Mouse (Mus musculus) limb, embryonic 10.5 days (tissue): ENCODE results near the gene Hspa12b. TPM values are rescaled to one million over a fixed set of nuclear protein-coding genes. Genes with fewer than 3 reads are reported as not detected.

Experiments used
- DNase-seq: peaks from one replicate; pipeline ENCODE4 v3.0.0-alpha.2; 2017; ENCODE audit warnings: low spot score
- H3K27ac ChIP-seq: fragments of 300-500 bp; sonication (generic); 2 replicates; pipeline ENCODE4 v1.5.1; 2016; ENCODE audit warnings: mild to moderate bottlenecking
- H3K27me3 ChIP-seq: fragments of 300-500 bp; sonication (generic); 2 replicates; pipeline ENCODE4 v1.6.1; 2016; ENCODE audit warnings: low read depth, mild to moderate bottlenecking; ENCODE audit not compliant: poor library complexity, severe bottlenecking
- H3K36me3 ChIP-seq: fragments of 300-500 bp; sonication (generic); 2 replicates; pipeline ENCODE4 v1.6.1; 2016; ENCODE audit warnings: mild to moderate bottlenecking, moderate library complexity
- H3K4me1 ChIP-seq: fragments of 300-500 bp; sonication (generic); 2 replicates; pipeline ENCODE4 v1.6.1; 2016
- H3K4me3 ChIP-seq: fragments of 300-500 bp; sonication (generic); 2 replicates; pipeline ENCODE4 v1.5.1; 2016; ENCODE audit warnings: mild to moderate bottlenecking, moderate library complexity
- H3K9me3 ChIP-seq: fragments of 300-500 bp; sonication (generic); replicated peaks from 2 replicates; pipeline ENCODE4 v1.6.1; 2016; ENCODE audit warnings: mild to moderate bottlenecking
- WGBS: fragments of 180-500 bp; shearing (Covaris S2); methylation state at CpG from one replicate; pipeline ENCODE4 v1.1.7; 2016; 5-methylcytosine and 5-hydroxymethylcytosine counted together
- polyA plus RNA-seq: library from polyadenylated mRNA; unstranded; fragments of >200 nt; fragmentation: Nextera tagmentation; extraction: Ambion mirVana; gene quantifications from 2 replicates; pipeline ENCODE4 v1.2.1, GENCODE M21; 2016

Gene Hspa12b
- polyA plus RNA-seq, 1 experiment from 2014 or later: 19.7 TPM

- Histone ChIP-seq H3K27ac (no peak overlapping the region), H3K36me3 (peaks cover 99% of the 10 kb centered on the region), H3K4me3 (no peak overlapping the region), H3K9me3 (no peaks in the 10 kb centered on the region), H3K4me1 (peaks cover 17% of the 10 kb centered on the region), H3K27me3 (no peaks in the 10 kb centered on the region)
- DNase-seq: no peak
- 50% methylated on average over 13 of the region's 13 CpGs for WGBS
Measured at GRCm38 (mm10) chr2:131145121-131145520, 18.0 kb downstream of the Hspa12b start.

GRCm38 (mm10) chr2:131145536-131145935 lies 18.5 kb downstream of the Hspa12b start:
- Histone ChIP-seq H3K36me3 (peaks cover 99% of the 10 kb centered on the region), H3K4me1 (peaks cover 17% of the 10 kb centered on the region), H3K4me3 (no peak overlapping the region), H3K9me3 (no peaks in the 10 kb centered on the region), H3K27ac (no peak overlapping the region), H3K27me3 (no peaks in the 10 kb centered on the region)
- 85% methylated on average over 2 of the region's 2 CpGs for WGBS
- no peak for DNase-seq

DNA sequence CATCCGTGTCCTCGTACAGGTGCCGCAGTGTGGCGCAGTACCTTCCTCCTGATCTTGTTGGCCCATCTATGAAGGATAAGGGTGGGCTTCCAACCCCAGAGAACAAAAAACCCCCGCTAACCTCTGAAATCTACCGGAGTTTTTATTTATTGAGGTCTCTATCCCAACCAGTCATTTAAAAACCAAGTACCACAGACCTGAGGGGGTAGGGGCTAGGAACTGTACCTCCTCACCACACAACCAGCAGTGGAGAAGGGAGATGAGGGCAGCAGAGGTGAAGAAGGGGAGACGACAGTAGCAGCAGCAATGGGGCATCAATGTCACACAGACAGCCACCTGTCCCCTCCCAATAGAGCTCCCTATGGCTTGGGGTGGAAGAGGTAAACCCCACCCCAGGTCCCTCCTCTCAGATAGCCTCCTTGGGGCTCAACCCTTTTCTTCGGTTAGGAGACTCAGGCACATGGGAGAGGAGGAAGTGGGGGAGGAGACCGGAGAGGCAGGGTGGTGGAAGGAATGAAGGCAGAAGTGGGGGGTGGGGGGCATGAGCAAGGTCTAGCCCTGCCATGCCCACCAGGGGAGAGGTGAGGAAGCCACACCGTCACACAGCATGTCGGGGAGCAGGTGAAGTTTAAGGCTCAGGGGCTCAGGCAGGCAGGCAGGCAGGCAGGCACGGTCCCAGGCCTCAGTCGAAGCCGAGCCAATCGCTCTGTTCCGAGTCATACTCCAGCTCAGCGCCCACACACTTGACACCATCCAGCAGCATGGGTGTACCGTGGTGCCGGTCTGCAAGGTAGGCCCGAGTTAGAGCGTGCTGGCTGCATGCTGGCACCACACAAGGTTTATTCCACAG lies 19.3 kb downstream of the Hspa12b start:
- no peak for DNase-seq
- H3K27me3 ChIP-seq: no peaks in the 10 kb centered on the region
- no peak overlapping the region for H3K4me3 ChIP-seq
- peaks cover 99% of the 10 kb centered on the region for H3K36me3 ChIP-seq
- no peaks in the 10 kb centered on the region for H3K9me3 ChIP-seq
- peaks cover 17% of the 10 kb centered on the region for H3K4me1 ChIP-seq
- WGBS: 87% methylated on average over 21 of the region's 21 CpGs
- no peak overlapping the region for H3K27ac ChIP-seq

GRCm38 (mm10) chr2:131147043-131147365 lies 19.9 kb downstream of the Hspa12b start:
- peaks cover 17% of the 10 kb centered on the region for H3K4me1 ChIP-seq
- H3K27ac ChIP-seq: no peak overlapping the region
- H3K27me3 ChIP-seq: no peaks in the 10 kb centered on the region
- H3K4me3 ChIP-seq: no peak overlapping the region
- WGBS: 96% methylated on average over 8 of the region's 8 CpGs
- H3K9me3 ChIP-seq: no peaks in the 10 kb centered on the region
- peaks cover 99% of the 10 kb centered on the region for H3K36me3 ChIP-seq
- DNase-seq: no peak

DNA sequence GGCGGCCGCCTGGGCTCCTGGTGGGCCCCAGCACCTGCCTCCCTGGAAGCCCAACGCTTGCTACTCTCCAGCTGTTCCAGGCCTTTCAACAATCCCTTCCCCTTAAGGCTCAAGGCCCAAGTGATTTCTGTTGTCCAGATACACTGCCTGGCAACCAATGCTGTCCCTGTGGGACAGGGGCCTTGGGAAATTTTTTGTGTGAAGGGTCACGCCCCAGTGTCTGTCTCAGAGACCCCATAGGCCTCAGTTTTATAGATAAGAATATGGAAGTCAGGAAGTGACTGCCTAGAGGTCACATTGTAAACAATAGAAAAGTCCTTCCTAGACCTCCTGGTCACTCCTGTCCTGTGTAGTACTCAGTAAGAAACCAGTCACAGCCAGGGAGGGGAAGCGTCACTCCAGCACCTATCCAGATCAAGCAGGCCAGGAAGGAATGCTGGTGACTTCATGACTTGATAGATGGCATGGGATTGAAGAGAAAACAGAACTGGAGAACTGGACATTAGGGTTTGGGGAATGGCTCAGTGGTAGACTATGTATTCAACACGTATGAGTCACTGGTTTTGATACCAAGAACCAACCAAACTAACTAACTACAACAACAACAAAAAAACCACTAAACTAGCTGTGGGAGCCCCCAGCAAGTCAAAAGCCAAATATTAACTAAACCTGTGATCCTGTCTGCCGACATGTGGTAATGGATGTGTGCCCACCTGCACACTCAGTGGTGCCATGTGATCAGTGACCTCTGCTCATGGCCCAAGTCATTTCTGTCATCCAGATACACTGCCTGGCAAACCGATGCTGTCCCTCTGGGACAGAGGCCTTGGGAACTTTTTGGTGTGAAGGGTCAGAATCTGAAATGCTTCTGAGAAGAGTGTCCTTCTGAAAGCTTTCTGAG lies 21.5 kb downstream of the Hspa12b start:
- DNase-seq: no peak
- Histone ChIP-seq H3K4me3 (no peak overlapping the region), H3K27ac (no peak overlapping the region), H3K4me1 (peaks cover 8% of the 10 kb centered on the region), H3K27me3 (no peaks in the 10 kb centered on the region), H3K9me3 (no peaks in the 10 kb centered on the region), H3K36me3 (peaks cover 98% of the 10 kb centered on the region)
- WGBS: 87% methylated on average over 8 of the region's 8 CpGs

GRCm38 (mm10) chr2:131149254-131149578 lies 22.1 kb downstream of the Hspa12b start:
- Histone ChIP-seq H3K27me3 (no peaks in the 10 kb centered on the region), H3K4me1 (peaks cover 8% of the 10 kb centered on the region), H3K9me3 (no peaks in the 10 kb centered on the region), H3K36me3 (peaks cover 97% of the 10 kb centered on the region), H3K27ac (no peak overlapping the region), H3K4me3 (no peak overlapping the region)
- 94% methylated on average over 3 of the region's 3 CpGs for WGBS
- no peak for DNase-seq

DNA sequence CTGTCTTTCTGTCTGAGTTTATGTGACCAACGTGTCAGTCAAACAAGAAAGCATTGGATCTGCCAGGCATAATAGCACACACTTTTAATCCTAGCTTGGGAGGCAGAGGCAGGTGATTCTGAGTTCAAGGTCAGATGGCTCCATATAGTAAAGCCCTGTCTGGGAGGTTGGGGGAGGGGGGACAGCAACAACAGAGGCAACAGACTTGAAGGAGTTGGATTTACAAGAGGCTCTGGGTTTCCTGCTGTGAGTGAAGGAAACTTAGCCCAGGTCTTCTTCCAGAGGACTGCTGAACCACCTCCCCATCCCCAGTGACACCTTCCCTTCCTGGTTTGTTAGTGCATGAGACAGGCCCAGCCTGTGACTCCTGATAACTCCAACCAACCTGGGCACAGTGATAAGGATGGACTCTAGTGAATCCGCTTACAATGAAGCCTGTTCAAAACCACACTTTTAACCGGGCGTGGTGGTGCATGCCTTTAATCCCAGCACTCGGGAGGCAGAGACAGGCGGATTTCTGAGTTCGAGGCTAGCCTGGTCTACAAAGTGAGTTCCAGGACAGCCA lies 25.2 kb downstream of the Hspa12b start:
- WGBS: 90% methylated on average over 7 of the region's 7 CpGs
- Histone ChIP-seq H3K4me3 (no peak overlapping the region), H3K36me3 (peaks cover 81% of the 10 kb centered on the region), H3K27me3 (no peaks in the 10 kb centered on the region), H3K4me1 (peaks cover under 1% of the 10 kb centered on the region; the same call in 1 of the 2 replicates), H3K27ac (no peak overlapping the region), H3K9me3 (no peaks in the 10 kb centered on the region)
- no peak for DNase-seq

GRCm38 (mm10) chr2:131154036-131154435 lies 27.0 kb downstream of the Hspa12b start:
- Histone ChIP-seq H3K27ac (no peak overlapping the region), H3K36me3 (peaks cover 63% of the 10 kb centered on the region), H3K9me3 (no peaks in the 10 kb centered on the region), H3K4me3 (no peak overlapping the region), H3K27me3 (no peaks in the 10 kb centered on the region), H3K4me1 (peaks cover 19% of the 10 kb centered on the region)
- DNase-seq: no peak
- 95% methylated on average over 4 of the region's 4 CpGs for WGBS

DNA sequence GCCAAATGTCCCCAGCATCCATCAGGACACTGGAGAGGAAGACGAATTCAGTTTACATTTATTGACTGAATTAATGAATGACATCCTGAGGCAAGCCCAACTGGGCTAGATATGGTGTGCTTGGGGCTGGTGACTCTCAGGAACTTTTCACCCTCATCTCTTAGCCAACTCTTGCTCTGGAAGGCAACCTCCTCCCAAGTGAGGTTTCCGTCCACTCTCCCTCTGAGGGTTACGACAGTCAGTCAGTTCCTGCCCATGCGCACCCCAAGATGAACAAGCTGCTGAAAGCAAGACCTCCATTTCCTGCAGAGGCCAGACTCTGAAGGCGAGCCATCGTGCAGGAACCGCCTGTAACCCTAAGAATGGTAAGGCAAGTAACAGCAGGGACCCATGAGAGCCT lies 29.9 kb downstream of the Hspa12b start:
- 94% methylated on average over 7 of the region's 7 CpGs for WGBS
- no peaks in the 10 kb centered on the region for H3K27me3 ChIP-seq
- no peak overlapping the region for H3K27ac ChIP-seq

GRCm38 (mm10) chr2:131159491-131159910 lies 32.4 kb downstream of the Hspa12b start:
- Histone ChIP-seq H3K4me3 (peak overlapping the region; percentile 82), H3K27ac (peak overlapping the region; percentile 94), H3K36me3 (peaks cover 12% of the 10 kb centered on the region), H3K27me3 (no peaks in the 10 kb centered on the region), H3K4me1 (peaks cover 28% of the 10 kb centered on the region), H3K9me3 (no peaks in the 10 kb centered on the region)
- WGBS: under 1% methylated on average over 18 of the region's 18 CpGs
- DNase-seq: no peak

More for the DNA sequence above, 29.9 kb downstream of the Hspa12b start:
- peaks cover 28% of the 10 kb centered on the region for H3K4me1 ChIP-seq
- no peak overlapping the region for H3K4me3 ChIP-seq
- H3K9me3 ChIP-seq: no peaks in the 10 kb centered on the region
- peaks cover 34% of the 10 kb centered on the region for H3K36me3 ChIP-seq
- no peak for DNase-seq

GRCm38 (mm10) chr2:131159938-131160581 lies 33.0 kb downstream of the Hspa12b start, which contains the start of gene 1700037H04Rik:
1700037H04Rik (minus strand) TSS chr2:131160081.
- under 1% methylated on average over 54 of the region's 54 CpGs for WGBS
- no peaks in the 10 kb centered on the region for H3K27me3 ChIP-seq
- no peaks in the 10 kb centered on the region for H3K9me3 ChIP-seq
- DNase-seq: peak; percentile 95
- H3K4me3 ChIP-seq: peak within 1 kb of the TSS; percentile 82
- H3K27ac ChIP-seq: peak within 1 kb of the TSS; percentile 94
- peaks cover 6% of the 10 kb centered on the region for H3K36me3 ChIP-seq
- peaks cover 28% of the 10 kb centered on the region for H3K4me1 ChIP-seq

- peaks cover 28% of the 10 kb centered on the region for H3K4me1 ChIP-seq
- no peaks in the 10 kb centered on the region for H3K36me3 ChIP-seq
- WGBS: 1% methylated on average over 17 of the region's 17 CpGs
- H3K4me3 ChIP-seq: peak overlapping the region; percentile 82
- no peaks in the 10 kb centered on the region for H3K27me3 ChIP-seq
- peak overlapping the region; percentile 94 for H3K27ac ChIP-seq
- no peak for DNase-seq
- H3K9me3 ChIP-seq: no peaks in the 10 kb centered on the region
Measured at GRCm38 (mm10) chr2:131160671-131161111, 33.6 kb downstream of the Hspa12b start.
